Mouse (Mus musculus): ENCODE measurements around the gene Rnf10.

GRCm38 (mm10) chr5:115300792-115301614 lies 28.3 kb upstream of the Rnf10 start, which contains the start of gene Dynll1:
- TF ChIP-seq ZC3H11A (IDR thresholded peaks at IDR 0.05; ENCODE audit: borderline replicate concordance, low read depth, low read length), result no peak
- peak; percentile 80 for TF ChIP-seq CHD2 (IDR thresholded peaks at IDR 0.05; ENCODE audit: low read depth, low read length)
- no peak for TF ChIP-seq HCFC1 (IDR thresholded peaks at IDR 0.05; ENCODE audit: borderline replicate concordance, insufficient read depth, low read length)
- TF ChIP-seq ZNF384 (IDR thresholded peaks at IDR 0.05; ENCODE audit: low read depth, low read length), result no peak
- peak; percentile 96 for TF ChIP-seq MAFK (IDR thresholded peaks at IDR 0.05; ENCODE audit: insufficient read depth, low read depth, low read length)
